Mouse (Mus musculus) erythroblast, embryonic 14.5 days (primary cell): ENCODE data around the gene Scaf11.

Experiments
- GATA1 ChIP-seq: IDR thresholded peaks from 2 replicates; pipeline ENCODE4 v1.6.1; 2012; ENCODE audit warnings: low read length, inconsistent platforms, mixed read lengths
- TAL1 ChIP-seq: IDR thresholded peaks from 3 replicates; pipeline ENCODE4 v1.6.1; 2012; ENCODE audit warnings: low read length, inconsistent platforms, mixed read lengths

DNA sequence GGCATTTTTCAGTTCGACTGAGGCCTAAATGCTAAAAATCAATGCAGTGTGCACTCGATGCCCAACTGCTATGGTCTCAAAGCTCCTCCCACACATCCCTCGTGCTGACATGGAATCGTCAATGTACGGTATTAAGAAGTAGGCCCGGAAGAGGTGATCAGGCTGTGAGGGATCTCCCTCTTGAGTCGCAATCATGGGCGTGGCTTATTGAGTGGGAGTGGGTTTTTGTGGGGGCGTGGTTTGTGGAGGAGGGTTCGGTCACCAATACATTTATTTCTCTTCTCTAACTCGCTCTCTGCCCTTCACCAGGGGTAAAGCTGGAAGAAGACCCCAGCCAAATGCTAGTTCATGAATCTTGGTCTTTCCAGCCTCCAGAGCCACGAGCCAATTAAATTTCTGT is 17.4 kb upstream of the Scaf11 start:
- TF ChIP-seq TAL1 (no peak), GATA1 (no peak)
